Mouse (Mus musculus): ENCODE data around the gene Fam180a. TPM values are rescaled to one million over a fixed set of nuclear protein-coding genes. Genes with fewer than 3 reads are reported as not detected.

Fam180a gene
- polyA plus RNA-seq, 1 experiment from 2014 or later = 2.3 TPM

DNA sequence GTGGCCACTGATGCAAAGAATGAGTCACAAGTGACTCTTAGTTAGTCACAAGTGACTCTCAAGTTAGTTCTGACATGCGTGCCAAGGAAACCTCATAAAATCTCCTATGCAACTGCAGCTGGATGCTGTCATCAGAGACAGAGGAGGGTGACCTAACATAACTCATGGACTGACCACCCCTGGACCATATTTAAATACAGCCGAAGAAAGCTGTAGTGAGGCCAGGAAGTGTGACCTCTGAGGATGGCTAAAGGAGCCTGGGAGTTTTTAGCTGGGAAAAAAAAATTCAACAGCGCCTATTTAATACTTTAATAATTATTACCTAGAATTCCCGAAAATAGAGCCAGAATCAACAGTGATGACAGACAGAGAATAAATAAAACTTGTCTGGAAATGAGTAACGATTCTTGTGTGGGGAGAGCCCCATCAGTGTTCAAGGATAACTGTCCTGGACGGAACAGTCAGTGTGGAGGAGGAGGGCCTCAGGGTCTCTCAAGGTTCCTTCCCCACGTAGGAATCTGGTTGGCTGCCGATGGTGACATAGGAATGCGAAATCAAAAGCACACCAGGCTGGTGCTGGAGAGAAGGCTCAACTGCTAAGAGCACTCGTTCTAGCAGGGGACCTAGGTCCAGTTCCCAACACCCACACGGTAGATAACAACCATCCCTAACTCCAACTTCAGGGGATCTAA lies 52.4 kb downstream of the Fam180a start:
- Histone ChIP-seq H3K9ac (no peak overlapping the region), H3K27me3 (replicated peaks) (no peaks in the 10 kb centered on the region), H3K9me3 (no peaks in the 10 kb centered on the region), H3K36me3 (no peaks in the 10 kb centered on the region), H3K4me2 (replicated peaks) (no peak overlapping the region), H3K4me3 (replicated peaks) (no peak overlapping the region), H3K27ac (no peak overlapping the region), H3K4me1 (replicated peaks) (peaks cover 9% of the 10 kb centered on the region; the same call in 1 of the 2 replicates)
- no peak for ATAC-seq
- WGBS = 51% methylated on average over 11 of the region's 11 CpGs

DNA sequence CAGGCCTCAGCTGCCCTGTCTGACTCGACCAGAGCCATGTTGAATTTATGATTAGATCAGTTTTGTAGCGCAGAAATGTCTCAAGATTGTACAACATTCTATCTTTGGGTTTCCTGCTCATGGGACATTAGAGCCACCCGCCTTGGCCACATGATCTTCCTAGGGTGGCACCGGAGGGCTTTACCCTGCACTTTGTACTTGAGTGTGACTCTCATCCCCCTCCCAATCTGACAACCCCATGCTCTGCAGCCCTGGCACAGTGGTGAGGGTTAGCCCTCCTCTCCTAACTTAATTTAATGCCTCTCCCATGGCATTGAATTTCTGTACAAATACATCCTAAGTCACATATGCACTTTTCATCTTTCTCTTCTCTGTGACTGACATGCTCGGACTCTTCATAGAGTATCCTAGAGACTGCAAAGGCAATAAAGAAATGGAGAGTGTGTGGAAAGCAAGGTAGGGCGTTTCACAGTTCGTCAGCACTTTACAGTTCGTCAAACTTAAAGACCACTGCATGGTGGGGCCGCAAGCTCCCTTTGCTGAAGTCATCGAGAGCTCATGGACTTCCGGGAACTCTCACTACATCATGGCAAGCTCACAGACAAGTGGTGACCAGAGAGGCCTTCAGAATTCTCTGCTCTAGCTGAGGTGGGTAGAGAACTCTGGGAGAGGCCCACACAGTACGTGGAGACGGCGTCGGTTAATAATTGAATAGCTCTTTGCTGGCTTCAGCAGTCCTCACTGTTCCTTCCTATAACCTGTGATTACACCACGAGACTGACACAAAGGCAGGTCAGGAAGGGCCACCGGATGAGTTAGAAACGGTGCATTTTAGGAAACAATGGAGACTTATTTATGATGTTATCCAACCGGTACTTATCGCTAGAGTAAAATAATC lies 53.8 kb downstream of the Fam180a start:
- H3K4me2 ChIP-seq (replicated peaks) = no peak overlapping the region
- no peak overlapping the region for H3K9ac ChIP-seq
- no peaks in the 10 kb centered on the region for H3K9me3 ChIP-seq
- H3K4me3 ChIP-seq (replicated peaks) = no peak overlapping the region
- peak; percentile 90 for ATAC-seq
- WGBS = 77% methylated on average over 20 of the region's 20 CpGs
- no peak overlapping the region for H3K27ac ChIP-seq
- no peaks in the 10 kb centered on the region for H3K36me3 ChIP-seq
- H3K4me1 ChIP-seq (replicated peaks) = peaks cover 2% of the 10 kb centered on the region; the same call in 1 of the 2 replicates
- no peaks in the 10 kb centered on the region for H3K27me3 ChIP-seq (replicated peaks)

DNA sequence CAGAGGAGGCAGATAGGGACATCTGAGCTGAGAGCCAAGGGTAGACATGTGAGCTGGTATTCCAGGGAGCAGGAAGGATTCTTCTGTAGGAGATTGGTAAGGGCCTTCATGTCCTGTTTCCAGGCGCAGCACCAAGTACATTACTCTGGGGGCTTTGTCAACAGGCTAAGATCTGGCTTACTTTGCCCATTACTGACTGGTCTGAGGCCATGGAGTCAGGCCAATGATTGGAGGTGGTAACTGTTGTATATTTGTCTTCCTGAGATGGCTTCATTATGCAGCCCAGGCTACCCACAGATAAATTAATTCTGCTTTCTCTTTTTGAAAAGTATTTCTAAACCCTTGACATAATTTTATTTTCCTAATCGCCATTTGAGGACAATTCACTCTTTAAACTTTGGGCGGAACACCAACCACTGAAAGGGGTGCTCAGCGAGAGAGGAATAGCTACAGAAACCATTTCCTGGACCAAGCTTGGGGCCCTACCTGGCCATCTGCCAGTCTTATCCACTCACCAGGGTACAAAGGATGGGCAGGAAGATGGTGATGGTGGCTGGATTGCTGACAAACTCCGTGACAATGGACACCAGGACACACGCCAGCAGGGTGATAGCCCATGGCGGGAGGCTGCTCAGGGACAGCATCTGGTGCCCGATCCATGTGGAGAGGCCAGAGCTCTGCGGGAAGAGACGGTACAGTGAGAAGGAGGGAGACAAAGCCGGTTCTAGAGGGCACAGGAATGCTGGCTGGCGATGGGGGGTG lies 54.7 kb downstream of the Fam180a start:
- peak; percentile 26; the same call in 1 of the 2 replicates for ATAC-seq
- Histone ChIP-seq H3K9me3 (no peaks in the 10 kb centered on the region), H3K4me1 (replicated peaks) (peaks cover 2% of the 10 kb centered on the region; the same call in 1 of the 2 replicates), H3K9ac (no peak overlapping the region), H3K36me3 (no peaks in the 10 kb centered on the region), H3K27me3 (replicated peaks) (no peaks in the 10 kb centered on the region), H3K4me3 (replicated peaks) (no peak overlapping the region), H3K27ac (no peak overlapping the region), H3K4me2 (replicated peaks) (no peak overlapping the region)
- 87% methylated on average over 12 of the region's 12 CpGs for WGBS

DNA sequence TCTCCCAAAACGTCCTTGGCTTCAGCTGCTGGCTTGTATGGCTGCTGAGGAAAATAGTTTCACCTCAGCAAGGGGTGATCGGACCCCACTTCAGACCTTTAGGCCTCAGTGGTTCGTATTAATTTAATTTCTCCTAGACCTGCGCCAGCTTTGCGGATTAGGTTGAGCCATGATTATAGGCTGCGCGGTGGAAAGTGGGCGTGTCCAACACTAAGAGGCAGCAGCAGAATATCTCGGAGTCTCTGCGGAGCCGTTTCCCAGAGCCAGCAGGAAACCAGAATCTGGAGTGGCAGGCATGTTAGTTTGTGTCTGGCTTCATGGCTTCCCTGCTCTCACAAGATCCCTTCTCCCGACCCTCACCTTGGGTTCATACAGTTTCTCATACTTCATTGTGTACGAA lies 56.3 kb downstream of the Fam180a start:
- Histone ChIP-seq H3K9me3 (no peaks in the 10 kb centered on the region), H3K27ac (no peak overlapping the region), H3K27me3 (replicated peaks) (no peaks in the 10 kb centered on the region), H3K4me3 (replicated peaks) (no peak overlapping the region), H3K4me1 (replicated peaks) (peaks cover 2% of the 10 kb centered on the region; the same call in 1 of the 2 replicates), H3K4me2 (replicated peaks) (no peak overlapping the region), H3K9ac (no peak overlapping the region), H3K36me3 (no peaks in the 10 kb centered on the region)
- no peak for ATAC-seq
- 77% methylated on average over 13 of the region's 13 CpGs for WGBS

DNA sequence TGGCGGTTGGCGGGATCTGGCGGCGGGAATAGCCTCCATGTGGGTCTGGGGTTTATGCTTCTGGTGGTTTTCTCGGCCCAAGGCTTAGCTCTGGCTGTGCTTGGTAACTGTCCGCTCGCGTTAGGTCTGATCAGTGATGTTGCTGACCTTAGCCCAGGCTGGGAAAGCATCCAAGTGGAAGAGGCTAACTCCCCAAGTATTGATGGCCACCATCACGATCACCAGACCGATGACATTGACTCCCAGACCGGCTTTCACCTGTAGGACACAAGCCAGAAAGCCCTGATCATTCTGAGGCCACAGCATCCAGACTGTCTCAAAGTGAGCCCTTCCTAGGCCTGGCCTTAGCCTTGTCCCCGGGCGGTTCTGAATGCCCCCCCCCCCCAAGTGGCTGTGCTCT lies 57.2 kb downstream of the Fam180a start:
- 94% methylated on average over 13 of the region's 13 CpGs for WGBS
- H3K4me2 ChIP-seq (replicated peaks) = no peak overlapping the region
- ATAC-seq = no peak

DNA sequence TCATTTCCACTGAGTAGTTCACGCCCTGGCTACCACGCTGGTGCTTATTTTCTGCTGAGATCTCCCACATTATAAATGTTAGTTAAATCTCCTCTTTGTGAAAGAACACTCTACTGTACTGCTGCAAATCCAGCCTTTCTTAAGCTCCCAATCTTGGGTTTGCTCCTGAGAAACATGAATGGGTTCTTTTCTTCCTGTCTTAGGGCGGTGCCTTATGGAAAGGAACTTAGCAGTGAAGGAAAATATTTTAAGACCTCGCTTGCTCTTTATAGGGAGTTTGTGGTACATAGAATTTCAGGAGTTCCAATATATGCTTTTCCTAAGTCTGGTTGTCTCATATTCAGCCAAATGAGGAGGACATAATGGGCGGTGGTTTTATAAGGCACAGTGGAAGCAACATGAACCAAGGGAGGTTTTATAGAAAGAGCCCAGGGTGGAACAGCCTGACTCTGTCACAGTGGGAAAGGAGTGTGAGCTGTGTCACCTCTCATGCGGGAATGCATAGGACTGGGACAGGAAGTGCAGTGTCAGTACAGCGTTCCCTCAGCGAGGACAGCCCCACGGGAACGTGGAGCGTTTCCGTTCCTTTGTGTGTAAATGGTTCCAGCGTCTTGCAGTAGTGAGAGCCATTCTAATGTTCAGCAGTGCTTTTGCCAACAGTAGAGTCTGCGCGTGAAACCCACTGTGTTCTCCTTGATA lies 60.2 kb downstream of the Fam180a start:
- no peak overlapping the region for H3K4me3 ChIP-seq (replicated peaks)
- H3K9ac ChIP-seq = no peak overlapping the region
- no peak overlapping the region for H3K27ac ChIP-seq
- 85% methylated on average over 15 of the region's 15 CpGs for WGBS
- ATAC-seq = no peak
- no peaks in the 10 kb centered on the region for H3K4me1 ChIP-seq (replicated peaks)
- no peak overlapping the region for H3K4me2 ChIP-seq (replicated peaks)
- H3K36me3 ChIP-seq = peaks cover 7% of the 10 kb centered on the region; the same call in 1 of the 2 replicates
- H3K9me3 ChIP-seq = no peaks in the 10 kb centered on the region
- no peaks in the 10 kb centered on the region for H3K27me3 ChIP-seq (replicated peaks)

More for the DNA sequence above, 57.2 kb downstream of the Fam180a start:
- H3K36me3 ChIP-seq = no peaks in the 10 kb centered on the region
- no peaks in the 10 kb centered on the region for H3K27me3 ChIP-seq (replicated peaks)
- no peak overlapping the region for H3K9ac ChIP-seq
- H3K4me3 ChIP-seq (replicated peaks) = no peak overlapping the region
- H3K9me3 ChIP-seq = no peaks in the 10 kb centered on the region
- peaks cover 2% of the 10 kb centered on the region; the same call in 1 of the 2 replicates for H3K4me1 ChIP-seq (replicated peaks)
- no peak overlapping the region for H3K27ac ChIP-seq

Other genes with a start within 250 kb of the Fam180a start
- 21.4 and 24.7 TPM in 2 replicates for gene Cnot4, start 192.4 kb downstream of the Fam180a start, polyA plus RNA-seq (2015; fragmentation: Nextera tagmentation; extraction: Ambion mirVana)
- gene Nup205, start 148.7 kb downstream of the Fam180a start, polyA plus RNA-seq (2015; fragmentation: Nextera tagmentation; extraction: Ambion mirVana) = 29.0 and 32.4 TPM in 2 replicates
- 0.54 and 0.71 TPM in 2 replicates for gene Slc13a4, start 18.0 kb downstream of the Fam180a start, polyA plus RNA-seq (2015; fragmentation: Nextera tagmentation; extraction: Ambion mirVana)
- 141 and 147 TPM in 2 replicates for gene Mtpn, start 213.7 kb upstream of the Fam180a start, polyA plus RNA-seq (2015; fragmentation: Nextera tagmentation; extraction: Ambion mirVana)

Measured in intestine, embryonic 15.5 days (tissue).